Mouse (Mus musculus): ENCODE measurements around the gene Zfp874b.

DNA sequence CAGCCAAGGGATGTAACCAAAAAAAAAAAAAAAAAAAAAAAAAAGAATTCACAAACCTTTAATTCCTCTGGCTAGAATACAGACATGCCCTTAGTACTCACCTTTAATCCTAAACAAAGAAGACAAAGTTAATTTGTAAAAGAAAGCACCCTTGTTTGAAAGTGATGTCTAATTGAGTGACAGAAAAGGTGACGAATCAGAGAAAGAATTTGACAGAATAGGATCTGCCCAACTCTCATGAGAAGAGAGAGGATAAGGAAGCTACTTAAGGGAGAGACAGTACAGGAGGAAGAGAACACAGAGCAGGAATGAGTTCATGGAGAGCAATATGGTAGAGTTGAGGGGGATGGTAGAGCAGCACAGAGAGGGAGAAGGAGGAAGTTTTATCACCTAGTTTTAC, 11.6 kb upstream of the Zfp874b start:
- TF ChIP-seq POLR2A (IDR thresholded peaks at IDR 0.05; ENCODE audit: low read depth, low read length) (no peak), CTCF (IDR thresholded peaks at IDR 0.05; ENCODE audit: extremely low read depth, insufficient read length, insufficient replicate concordance, low read depth, low read length) (no peak)
